Mouse (Mus musculus) inflammation-experienced regulatory T-cells, adult 6 months (primary cell): ENCODE results near the gene Sord. TPM values are rescaled to one million over a fixed set of nuclear protein-coding genes. Genes with fewer than 3 reads are reported as not detected.
A peak's percentile ranks its signal among the peaks of the same experiment; 100 is the strongest.

Source experiments
- ATAC-seq: one replicate; pipeline ENCODE4 v1.8.0; 2017
- polyA plus RNA-seq, 3 experiments: library from polyadenylated mRNA; unstranded; fragments of 100-300 nt; shearing (Covaris generic); gene quantifications; one replicate each; pipeline ENCODE4 v1.2.1; 2017

The Sord gene
- polyA plus RNA-seq, 3 experiments from 2014 or later, result 3.5 to 8.4 (median 4.3) TPM

GRCm38 (mm10) chr2:122241226-122241625 is 6.7 kb downstream of the Sord start:
- ATAC-seq, result no peak

GRCm38 (mm10) chr2:122241935-122242334 is 7.4 kb downstream of the Sord start:
- ATAC-seq, result no peak

- ATAC-seq, result peak; percentile 90
Observed at GRCm38 (mm10) chr2:122243671-122244131, 9.2 kb downstream of the Sord start.

GRCm38 (mm10) chr2:122247786-122248185 is 13.2 kb downstream of the Sord start:
- ATAC-seq, result no peak

GRCm38 (mm10) chr2:122255997-122256396 is 21.4 kb downstream of the Sord start:
- ATAC-seq, result no peak

- ATAC-seq, result no peak
Observed at GRCm38 (mm10) chr2:122260729-122261128, 26.2 kb downstream of the Sord start.

GRCm38 (mm10) chr2:122264690-122265089 is 30.1 kb downstream of the Sord start:
- ATAC-seq, result no peak

GRCm38 (mm10) chr2:122266407-122267193 is 32.1 kb downstream of the Sord start:
- no peak for ATAC-seq

- ATAC-seq, result no peak
Observed at GRCm38 (mm10) chr2:122278769-122279168, 44.2 kb downstream of the Sord start.

GRCm38 (mm10) chr2:122284091-122284490 is 49.5 kb downstream of the Sord start:
- ATAC-seq, result no peak

- no peak for ATAC-seq
Observed at GRCm38 (mm10) chr2:122286137-122286536, 51.6 kb downstream of the Sord start.

GRCm38 (mm10) chr2:122294916-122295315 is 60.4 kb downstream of the Sord start:
- ATAC-seq, result no peak

GRCm38 (mm10) chr2:122297271-122298095 is 62.9 kb downstream of the Sord start:
- no peak for ATAC-seq

- ATAC-seq, result no peak
Observed at GRCm38 (mm10) chr2:122298096-122298499, 63.5 kb downstream of the Sord start, which contains the start of gene Duox2. Gene Duox2 (minus strand): TSS chr2:122298449.

- peak; percentile 36 for ATAC-seq
Observed at GRCm38 (mm10) chr2:122298596-122299490, 64.3 kb downstream of the Sord start, which contains the start of gene Duoxa2. Gene Duoxa2 (plus strand): TSS chr2:122298900.

- no peak for ATAC-seq
Observed at GRCm38 (mm10) chr2:122299911-122300655, 65.5 kb downstream of the Sord start.

GRCm38 (mm10) chr2:122300656-122301020 is 66.1 kb downstream of the Sord start:
- ATAC-seq, result no peak

- peak; percentile 45 for ATAC-seq
Observed at GRCm38 (mm10) chr2:122301081-122301920, 66.8 kb downstream of the Sord start.

GRCm38 (mm10) chr2:122301921-122302573 is 67.5 kb downstream of the Sord start:
- ATAC-seq, result no peak
